Mouse (Mus musculus) hindbrain, embryonic 11.5 days (tissue): ENCODE measurements around the gene C2cd4a. TPM values are rescaled to one million over a fixed set of nuclear protein-coding genes. Genes with fewer than 3 reads are reported as not detected.

ENCODE experiments used
- ATAC-seq: fragments of 200-750 bp; cut with Nextera tagmentation; 2 replicates; pipeline ENCODE4 v1.8.0; 2017; ENCODE audit warnings: mild to moderate bottlenecking, moderate TSS enrichment, moderate library complexity; ENCODE audit not compliant: low FRiP score
- DNase-seq: peaks from one replicate; pipeline ENCODE4 v3.0.0-alpha.2; 2015; ENCODE audit warnings: low spot score
- H3K27ac ChIP-seq: fragments of 300-500 bp; sonication (generic); 2 replicates; pipeline ENCODE4 v1.5.1; 2014; ENCODE audit warnings: mild to moderate bottlenecking, low read depth, low read length
- H3K27me3 ChIP-seq: fragments of 300-500 bp; sonication (generic); 2 replicates; pipeline ENCODE4 v1.6.1; 2014; ENCODE audit warnings: mild to moderate bottlenecking, low read length, moderate library complexity, mixed read lengths; ENCODE audit not compliant: control insufficient read depth, insufficient read depth
- H3K36me3 ChIP-seq: fragments of 300-500 bp; sonication (generic); 2 replicates; pipeline ENCODE4 v1.6.1; 2014; ENCODE audit warnings: mild to moderate bottlenecking, low read length, moderate library complexity, mixed read lengths; ENCODE audit not compliant: control insufficient read depth, insufficient read depth
- H3K4me1 ChIP-seq: fragments of 300-500 bp; sonication (generic); replicated peaks from 2 replicates; pipeline ENCODE4 v1.6.1; 2014; ENCODE audit warnings: low read length, mixed read lengths; ENCODE audit not compliant: control insufficient read depth, insufficient read depth
- H3K4me2 ChIP-seq: fragments of 300-500 bp; sonication (generic); replicated peaks from 2 replicates; pipeline ENCODE4 v1.6.1; 2014; ENCODE audit warnings: mild to moderate bottlenecking, low read depth, low read length
- H3K4me3 ChIP-seq: fragments of 300-500 bp; sonication (generic); 2 replicates; pipeline ENCODE4 v1.5.1; 2014; ENCODE audit warnings: low read depth, low read length
- H3K9ac ChIP-seq: fragments of 300-500 bp; sonication (generic); 2 replicates; pipeline ENCODE4 v1.6.1; 2014; ENCODE audit warnings: low read depth, low read length
- H3K9me3 ChIP-seq: fragments of 300-500 bp; sonication (generic); 2 replicates; pipeline ENCODE4 v1.6.1; 2016; ENCODE audit warnings: low read length; ENCODE audit not compliant: control insufficient read depth
- WGBS: fragments of 180-500 bp; shearing (Covaris S2); extraction: QIAGEN DNeasy Blood & Tissue Kit; methylation state at CpG from one replicate; pipeline ENCODE4 v1.1.7; 2014; 5-methylcytosine and 5-hydroxymethylcytosine counted together
- polyA plus RNA-seq: library from polyadenylated mRNA; unstranded; fragments of >200 nt; fragmentation: Nextera tagmentation; extraction: Ambion mirVana; gene quantifications from 2 replicates; pipeline ENCODE4 v1.2.1, GENCODE M21; 2014

The C2cd4a gene
- polyA plus RNA-seq, 1 experiment from 2014 or later: not detected

GRCm38 (mm10) chr9:67845012-67845411 is 12.9 kb upstream of the C2cd4a start:
- H3K9ac ChIP-seq: no peak overlapping the region
- H3K4me2 ChIP-seq: no peak overlapping the region
- no peaks in the 10 kb centered on the region for H3K9me3 ChIP-seq
- ATAC-seq: no peak
- H3K4me1 ChIP-seq: no peaks in the 10 kb centered on the region
- H3K27ac ChIP-seq: no peak overlapping the region
- WGBS: 90% methylated on average over 4 of the region's 4 CpGs
- H3K4me3 ChIP-seq: no peak overlapping the region
- DNase-seq: no peak
- H3K36me3 ChIP-seq: no peaks in the 10 kb centered on the region
- no peaks in the 10 kb centered on the region for H3K27me3 ChIP-seq

GRCm38 (mm10) chr9:67842797-67843196 is 10.7 kb upstream of the C2cd4a start:
- no peak overlapping the region for H3K27ac ChIP-seq
- no peaks in the 10 kb centered on the region for H3K9me3 ChIP-seq
- no peaks in the 10 kb centered on the region for H3K27me3 ChIP-seq
- H3K4me3 ChIP-seq: no peak overlapping the region
- no peak overlapping the region for H3K4me2 ChIP-seq
- H3K36me3 ChIP-seq: no peaks in the 10 kb centered on the region
- no peak overlapping the region for H3K9ac ChIP-seq
- WGBS: 88% methylated on average over 5 of the region's 5 CpGs
- H3K4me1 ChIP-seq: no peaks in the 10 kb centered on the region
- ATAC-seq (no peak), DNase-seq (no peak)

- peak within 1 kb of the TSS; percentile 83 for H3K27ac ChIP-seq
- H3K9ac ChIP-seq: peak within 1 kb of the TSS; percentile 74
- no peaks in the 10 kb centered on the region for H3K27me3 ChIP-seq
- whole genome bisulfite sequencing: 2% methylated on average over 37 of the region's 53 CpGs
- ATAC-seq (peak; percentile 98), DNase-seq (peak; percentile 88)
- H3K4me3 ChIP-seq: peak within 1 kb of the TSS; percentile 70
- no peaks in the 10 kb centered on the region for H3K4me1 ChIP-seq
- H3K36me3 ChIP-seq: no peaks in the 10 kb centered on the region
- H3K4me2 ChIP-seq: peak within 1 kb of the TSS; percentile 65
- no peaks in the 10 kb centered on the region for H3K9me3 ChIP-seq
Measured at GRCm38 (mm10) chr9:67839981-67840859, 8.1 kb upstream of the C2cd4a start, which contains the start of gene Vps13c. TSS of gene Vps13c (plus strand) at chr9:67840396.

- DNase-seq: no peak
- ATAC-seq: no peak
- no peak overlapping the region for H3K27ac ChIP-seq
- H3K9ac ChIP-seq: no peak overlapping the region
- no peaks in the 10 kb centered on the region for H3K9me3 ChIP-seq
- H3K4me2 ChIP-seq: no peak overlapping the region
- WGBS: 78% methylated on average over 2 of the region's 2 CpGs
- H3K36me3 ChIP-seq: no peaks in the 10 kb centered on the region
- H3K4me3 ChIP-seq: no peak overlapping the region
- H3K4me1 ChIP-seq: no peaks in the 10 kb centered on the region; the same call in 1 of the 2 replicates
- peaks cover 11% of the 10 kb centered on the region for H3K27me3 ChIP-seq
Measured at GRCm38 (mm10) chr9:67837311-67837710, 5.2 kb upstream of the C2cd4a start.

- no peaks in the 10 kb centered on the region for H3K36me3 ChIP-seq
- ATAC-seq: no peak
- no peak overlapping the region for H3K4me3 ChIP-seq
- peaks cover 34% of the 10 kb centered on the region for H3K27me3 ChIP-seq
- H3K4me1 ChIP-seq: peaks cover 3% of the 10 kb centered on the region; the same call in 1 of the 2 replicates
- no peak overlapping the region for H3K27ac ChIP-seq
- no peak for DNase-seq
- no peaks in the 10 kb centered on the region for H3K9me3 ChIP-seq
- H3K9ac ChIP-seq: no peak overlapping the region
- no peak overlapping the region for H3K4me2 ChIP-seq
- 80% methylated on average over 5 of the region's 5 CpGs for WGBS
Measured at GRCm38 (mm10) chr9:67834535-67834934, 2.4 kb upstream of the C2cd4a start.

- WGBS: 1% methylated on average over 52 of the region's 57 CpGs
- H3K27ac ChIP-seq: no peak overlapping the region
- H3K36me3 ChIP-seq: no peaks in the 10 kb centered on the region
- H3K27me3 ChIP-seq: peaks cover 40% of the 10 kb centered on the region
- peak overlapping the region; percentile 45 for H3K4me3 ChIP-seq
- ATAC-seq (peak; percentile 63; the same call in 1 of the 2 replicates), DNase-seq (peak; percentile 66)
- no peaks in the 10 kb centered on the region for H3K9me3 ChIP-seq
- peaks cover 3% of the 10 kb centered on the region; the same call in 1 of the 2 replicates for H3K4me1 ChIP-seq
- H3K4me2 ChIP-seq: peak overlapping the region; percentile 85
- peak overlapping the region; percentile 47 for H3K9ac ChIP-seq
Measured at GRCm38 (mm10) chr9:67831359-67832045, 628 bp downstream of the C2cd4a start.

GRCm38 (mm10) chr9:67830411-67831358 is 1.4 kb downstream of the C2cd4a start:
- Histone ChIP-seq H3K36me3 (no peaks in the 10 kb centered on the region), H3K4me1 (peaks cover 3% of the 10 kb centered on the region; the same call in 1 of the 2 replicates), H3K27ac (no peak overlapping the region), H3K27me3 (peaks cover 40% of the 10 kb centered on the region), H3K4me2 (peak overlapping the region; percentile 85), H3K9me3 (no peaks in the 10 kb centered on the region), H3K4me3 (peak overlapping the region; percentile 45), H3K9ac (peak overlapping the region; percentile 47)
- WGBS: 2% methylated on average over 71 of the region's 84 CpGs
- ATAC-seq (peak; percentile 85), DNase-seq (peak; percentile 74)

- H3K27me3 ChIP-seq: peaks cover 37% of the 10 kb centered on the region
- ATAC-seq (no peak), DNase-seq (peak; percentile 77)
- no peaks in the 10 kb centered on the region for H3K9me3 ChIP-seq
- H3K9ac ChIP-seq: no peak overlapping the region
- H3K4me1 ChIP-seq: peaks cover 3% of the 10 kb centered on the region; the same call in 1 of the 2 replicates
- H3K36me3 ChIP-seq: no peaks in the 10 kb centered on the region
- 10% methylated on average over 3 of the region's 3 CpGs for whole genome bisulfite sequencing
- H3K4me2 ChIP-seq: no peak overlapping the region
- no peak overlapping the region for H3K4me3 ChIP-seq
- no peak overlapping the region for H3K27ac ChIP-seq
Measured at GRCm38 (mm10) chr9:67828182-67828581, 3.9 kb downstream of the C2cd4a start.
